Mouse (Mus musculus) bone marrow macrophage, adult 2 months (primary cell): ENCODE measurements around the gene Ptprg.

ENCODE experiments used
- CTCF ChIP-seq: IDR thresholded peaks from 2 replicates; pipeline ENCODE4 v1.5.1; 2012; ENCODE audit warnings: low read depth, mild to moderate bottlenecking, low read length, moderate library complexity
- POLR2A ChIP-seq: IDR thresholded peaks from 2 replicates; pipeline ENCODE4 v1.6.1; 2012; ENCODE audit warnings: mild to moderate bottlenecking, low read depth, low read length, borderline replicate concordance

GRCm38 (mm10) chr14:11684104-11684503 is 130.8 kb downstream of the Ptprg start:
- no peak for TF ChIP-seq CTCF
- no peak for TF ChIP-seq POLR2A
